Mouse (Mus musculus): ENCODE measurements at regions not wholly inside any gene's neighbourhood (a gene's known extent, or its start where the extent isn't known, plus 50 kb on each side); places are given as distances from the start of the nearest gene placed in this dataset.

GRCm38 (mm10) chr2:53488301-53488700 is 296.8 kb downstream of the Arl6ip6 start:
- no peak for TF ChIP-seq CTCF (IDR thresholded peaks at IDR 0.05; ENCODE audit: low read depth)
- TF ChIP-seq EP300 (IDR thresholded peaks at IDR 0.05; ENCODE audit: low read depth), result no peak
- no peak overlapping the region for H3K4me2 ChIP-seq (ENCODE audit: low read depth, low read length)
- ATAC-seq (no peak), DNase-seq (no peak)
- H3K9ac ChIP-seq (replicated peaks), result no peak overlapping the region
- H3K4me3 ChIP-seq (ENCODE audit: low read depth, low read length), result no peak overlapping the region
- no peaks in the 10 kb centered on the region for H3K9me3 ChIP-seq (ENCODE audit: low read length)
- no peak overlapping the region for H3K27ac ChIP-seq (ENCODE audit: low read depth)
- no peaks in the 10 kb centered on the region for H3K36me3 ChIP-seq (replicated peaks; ENCODE audit: insufficient read depth, low read length)
- WGBS (ENCODE audit: insufficient replicate concordance), result 76% methylated on average over 1 of the region's 1 CpGs
- no peaks in the 10 kb centered on the region for H3K4me1 ChIP-seq (ENCODE audit: insufficient read depth)
- no peaks in the 10 kb centered on the region for H3K27me3 ChIP-seq (ENCODE audit: insufficient read depth, low read length)

GRCm38 (mm10) chr2:53490805-53491585 is 299.5 kb downstream of the Arl6ip6 start:
- ATAC-seq, result no peak
- H3K27ac ChIP-seq (ENCODE audit: low read depth), result no peak overlapping the region
- WGBS (ENCODE audit: insufficient replicate concordance), result 70% methylated on average over 4 of the region's 4 CpGs
- H3K4me1 ChIP-seq (ENCODE audit: insufficient read depth), result no peaks in the 10 kb centered on the region
- no peaks in the 10 kb centered on the region for H3K36me3 ChIP-seq (replicated peaks; ENCODE audit: insufficient read depth, low read length)
- no peaks in the 10 kb centered on the region for H3K27me3 ChIP-seq (ENCODE audit: insufficient read depth, low read length)
- no peak overlapping the region for H3K4me2 ChIP-seq (ENCODE audit: low read depth, low read length)
- H3K9ac ChIP-seq (replicated peaks), result no peak overlapping the region
- no peak for DNase-seq
- no peaks in the 10 kb centered on the region for H3K9me3 ChIP-seq (ENCODE audit: low read length)
- no peak overlapping the region for H3K4me3 ChIP-seq (ENCODE audit: low read depth, low read length)
- TF ChIP-seq CTCF (IDR thresholded peaks at IDR 0.05; ENCODE audit: low read depth), result no peak
- TF ChIP-seq EP300 (IDR thresholded peaks at IDR 0.05; ENCODE audit: low read depth), result no peak

- H3K9me3 ChIP-seq (ENCODE audit: low read length), result no peaks in the 10 kb centered on the region
- no peaks in the 10 kb centered on the region for H3K27me3 ChIP-seq (ENCODE audit: insufficient read depth, low read length)
- no peak overlapping the region for H3K4me2 ChIP-seq (ENCODE audit: low read depth, low read length)
- TF ChIP-seq EP300 (IDR thresholded peaks at IDR 0.05; ENCODE audit: low read depth), result no peak
- TF ChIP-seq CTCF (IDR thresholded peaks at IDR 0.05; ENCODE audit: low read depth), result no peak
- H3K9ac ChIP-seq (replicated peaks), result no peak overlapping the region
- H3K4me3 ChIP-seq (ENCODE audit: low read depth, low read length), result no peak overlapping the region
- DNase-seq (no peak), ATAC-seq (no peak)
- no peaks in the 10 kb centered on the region for H3K4me1 ChIP-seq (ENCODE audit: insufficient read depth)
- no peak overlapping the region for H3K27ac ChIP-seq (ENCODE audit: low read depth)
- WGBS (ENCODE audit: insufficient replicate concordance), result 67% methylated on average over 2 of the region's 2 CpGs
- no peaks in the 10 kb centered on the region for H3K36me3 ChIP-seq (replicated peaks; ENCODE audit: insufficient read depth, low read length)
Measured at GRCm38 (mm10) chr2:53492788-53493187, 301.3 kb downstream of the Arl6ip6 start.

- no peak overlapping the region for H3K9ac ChIP-seq (replicated peaks)
- H3K36me3 ChIP-seq (replicated peaks; ENCODE audit: insufficient read depth, low read length), result no peaks in the 10 kb centered on the region
- no peak overlapping the region for H3K4me2 ChIP-seq (ENCODE audit: low read depth, low read length)
- no peak overlapping the region for H3K4me3 ChIP-seq (ENCODE audit: low read depth, low read length)
- TF ChIP-seq EP300 (IDR thresholded peaks at IDR 0.05; ENCODE audit: low read depth), result no peak
- TF ChIP-seq CTCF (IDR thresholded peaks at IDR 0.05; ENCODE audit: low read depth), result no peak
- H3K27ac ChIP-seq (ENCODE audit: low read depth), result no peak overlapping the region
- H3K27me3 ChIP-seq (ENCODE audit: insufficient read depth, low read length), result no peaks in the 10 kb centered on the region
- no peaks in the 10 kb centered on the region for H3K9me3 ChIP-seq (ENCODE audit: low read length)
- no peaks in the 10 kb centered on the region for H3K4me1 ChIP-seq (ENCODE audit: insufficient read depth)
- 55% methylated on average over 14 of the region's 14 CpGs for WGBS (ENCODE audit: insufficient replicate concordance)
- ATAC-seq, result no peak
- no peak for DNase-seq
Measured at GRCm38 (mm10) chr2:53501657-53502274, 310.2 kb downstream of the Arl6ip6 start.

- H3K9me3 ChIP-seq (ENCODE audit: low read length), result no peaks in the 10 kb centered on the region
- DNase-seq, result no peak
- no peak overlapping the region for H3K4me2 ChIP-seq (ENCODE audit: low read depth, low read length)
- H3K9ac ChIP-seq (replicated peaks), result no peak overlapping the region
- no peak overlapping the region for H3K27ac ChIP-seq (ENCODE audit: low read depth)
- no peaks in the 10 kb centered on the region for H3K36me3 ChIP-seq (replicated peaks; ENCODE audit: insufficient read depth, low read length)
- TF ChIP-seq EP300 (IDR thresholded peaks at IDR 0.05; ENCODE audit: low read depth) (no peak), CTCF (IDR thresholded peaks at IDR 0.05; ENCODE audit: low read depth) (no peak)
- no peaks in the 10 kb centered on the region for H3K27me3 ChIP-seq (ENCODE audit: insufficient read depth, low read length)
- no peak overlapping the region for H3K4me3 ChIP-seq (ENCODE audit: low read depth, low read length)
- no peaks in the 10 kb centered on the region for H3K4me1 ChIP-seq (ENCODE audit: insufficient read depth)
- 66% methylated on average over 4 of the region's 4 CpGs for WGBS (ENCODE audit: insufficient replicate concordance)
- ATAC-seq, result no peak
Measured at GRCm38 (mm10) chr2:53502275-53502667, 310.7 kb downstream of the Arl6ip6 start.

- Histone ChIP-seq H3K27me3 (ENCODE audit: insufficient read depth, low read length) (no peaks in the 10 kb centered on the region), H3K36me3 (replicated peaks; ENCODE audit: insufficient read depth, low read length) (no peaks in the 10 kb centered on the region), H3K4me1 (ENCODE audit: insufficient read depth) (no peaks in the 10 kb centered on the region), H3K9me3 (ENCODE audit: low read length) (no peaks in the 10 kb centered on the region), H3K4me2 (ENCODE audit: low read depth, low read length) (no peak overlapping the region), H3K27ac (ENCODE audit: low read depth) (no peak overlapping the region), H3K4me3 (ENCODE audit: low read depth, low read length) (no peak overlapping the region), H3K9ac (replicated peaks) (no peak overlapping the region)
- TF ChIP-seq CTCF (IDR thresholded peaks at IDR 0.05; ENCODE audit: low read depth) (no peak), EP300 (IDR thresholded peaks at IDR 0.05; ENCODE audit: low read depth) (no peak)
- 72% methylated on average over 2 of the region's 2 CpGs for WGBS (ENCODE audit: insufficient replicate concordance)
- DNase-seq (no peak), ATAC-seq (no peak)
Measured at GRCm38 (mm10) chr2:53542097-53542496, 350.6 kb downstream of the Arl6ip6 start.

All from liver, postnatal 0 days (tissue).